Mouse (Mus musculus) kidney, embryonic 14.5 days (tissue): ENCODE data around the gene Arhgdib. TPM values are rescaled to one million over a fixed set of nuclear protein-coding genes. Genes with fewer than 3 reads are reported as not detected.

Source experiments
- ATAC-seq: fragments of 200-750 bp; cut with Nextera tagmentation; 2 replicates; pipeline ENCODE4 v1.8.0; 2017; ENCODE audit warnings: moderate number of reproducible peaks, mild to moderate bottlenecking, moderate TSS enrichment, moderate library complexity; ENCODE audit not compliant: low FRiP score, low TSS enrichment
- H3K27ac ChIP-seq: fragments of 300-500 bp; sonication (generic); 2 replicates; pipeline ENCODE4 v1.5.1; 2014; ENCODE audit warnings: low read depth, mild to moderate bottlenecking, low read length, moderate library complexity, mixed read lengths
- H3K27me3 ChIP-seq: fragments of 300-500 bp; sonication (generic); 2 replicates; pipeline ENCODE4 v1.6.1; 2014; ENCODE audit warnings: mild to moderate bottlenecking, low read length; ENCODE audit not compliant: control insufficient read depth, insufficient read depth
- H3K36me3 ChIP-seq: fragments of 300-500 bp; sonication (generic); 2 replicates; pipeline ENCODE4 v1.6.1; 2014; ENCODE audit warnings: low read length, mixed read lengths; ENCODE audit not compliant: control insufficient read depth, insufficient read depth
- H3K4me1 ChIP-seq: fragments of 300-500 bp; sonication (generic); 2 replicates; pipeline ENCODE4 v1.6.1; 2014; ENCODE audit warnings: low read length, mixed read lengths; ENCODE audit not compliant: control insufficient read depth, insufficient read depth
- H3K4me2 ChIP-seq: fragments of 300-500 bp; sonication (generic); replicated peaks from 2 replicates; pipeline ENCODE4 v1.6.1; 2014; ENCODE audit warnings: low read depth, mild to moderate bottlenecking, low read length
- H3K4me3 ChIP-seq: fragments of 300-500 bp; sonication (generic); 2 replicates; pipeline ENCODE4 v1.5.1; 2014; ENCODE audit warnings: mild to moderate bottlenecking, low read length
- H3K9ac ChIP-seq: fragments of 300-500 bp; sonication (generic); 2 replicates; pipeline ENCODE4 v1.6.1; 2014; ENCODE audit warnings: low read depth, mild to moderate bottlenecking, low read length, moderate library complexity
- H3K9me3 ChIP-seq: fragments of 300-500 bp; sonication (generic); 2 replicates; pipeline ENCODE4 v1.6.1; 2016; ENCODE audit warnings: low read length; ENCODE audit not compliant: control insufficient read depth
- WGBS: fragments of 180-500 bp; shearing (Covaris S2); extraction: QIAGEN DNeasy Blood & Tissue Kit; methylation state at CpG from one replicate; pipeline ENCODE4 v1.1.7; 2014; 5-methylcytosine and 5-hydroxymethylcytosine counted together
- polyA plus RNA-seq: library from polyadenylated mRNA; unstranded; fragments of >200 nt; fragmentation: Nextera tagmentation; extraction: Ambion mirVana; gene quantifications from 2 replicates; pipeline ENCODE4 v1.2.1, GENCODE M21; 2014

The Arhgdib gene
- polyA plus RNA-seq, 1 experiment from 2014 or later, result 60.4 TPM

- no peak overlapping the region for H3K4me3 ChIP-seq
- H3K27me3 ChIP-seq, result no peaks in the 10 kb centered on the region
- H3K27ac ChIP-seq, result no peak overlapping the region
- H3K9ac ChIP-seq, result no peak overlapping the region
- WGBS, result 83% methylated on average over 3 of the region's 3 CpGs
- 0 out of 2 replicates have a peak, but pooled peaks cover 3% of the 10 kb centered on the region for H3K4me1 ChIP-seq
- ATAC-seq, result no peak
- no peaks in the 10 kb centered on the region for H3K36me3 ChIP-seq
- no peaks in the 10 kb centered on the region for H3K9me3 ChIP-seq
- no peak overlapping the region for H3K4me2 ChIP-seq
Observed at GRCm38 (mm10) chr6:136955240-136955639, 13.5 kb upstream of the Arhgdib start.

GRCm38 (mm10) chr6:136954715-136955114, 13.0 kb upstream of the Arhgdib start:
- no peaks in the 10 kb centered on the region for H3K9me3 ChIP-seq
- H3K4me2 ChIP-seq, result no peak overlapping the region
- H3K4me1 ChIP-seq, result 0 out of 2 replicates have a peak, but pooled peaks cover 3% of the 10 kb centered on the region
- no peak overlapping the region for H3K9ac ChIP-seq
- H3K27me3 ChIP-seq, result no peaks in the 10 kb centered on the region
- H3K27ac ChIP-seq, result no peak overlapping the region
- ATAC-seq, result no peak
- WGBS, result 78% methylated on average over 8 of the region's 8 CpGs
- no peak overlapping the region for H3K4me3 ChIP-seq
- H3K36me3 ChIP-seq, result no peaks in the 10 kb centered on the region

GRCm38 (mm10) chr6:136954192-136954591, 12.5 kb upstream of the Arhgdib start:
- no peak for ATAC-seq
- 76% methylated on average over 6 of the region's 6 CpGs for WGBS
- Histone ChIP-seq H3K36me3 (no peaks in the 10 kb centered on the region), H3K9ac (no peak overlapping the region), H3K4me2 (no peak overlapping the region), H3K27me3 (no peaks in the 10 kb centered on the region), H3K9me3 (no peaks in the 10 kb centered on the region), H3K27ac (no peak overlapping the region), H3K4me1 (0 out of 2 replicates have a peak, but pooled peaks cover 3% of the 10 kb centered on the region), H3K4me3 (no peak overlapping the region)

GRCm38 (mm10) chr6:136952930-136953329, 11.2 kb upstream of the Arhgdib start:
- Histone ChIP-seq H3K27ac (no peak overlapping the region), H3K27me3 (no peaks in the 10 kb centered on the region), H3K4me3 (no peak overlapping the region), H3K9ac (no peak overlapping the region), H3K9me3 (no peaks in the 10 kb centered on the region), H3K4me1 (0 out of 2 replicates have a peak, but pooled peaks cover 3% of the 10 kb centered on the region), H3K36me3 (no peaks in the 10 kb centered on the region), H3K4me2 (no peak overlapping the region)
- WGBS, result 90% methylated on average over 9 of the region's 9 CpGs
- ATAC-seq, result no peak

GRCm38 (mm10) chr6:136950171-136950570, 8.5 kb upstream of the Arhgdib start:
- Histone ChIP-seq H3K27ac (no peak overlapping the region), H3K4me3 (no peak overlapping the region), H3K36me3 (no peaks in the 10 kb centered on the region), H3K4me2 (no peak overlapping the region), H3K9ac (no peak overlapping the region), H3K4me1 (no peaks in the 10 kb centered on the region), H3K27me3 (no peaks in the 10 kb centered on the region), H3K9me3 (no peaks in the 10 kb centered on the region)
- 84% methylated on average over 2 of the region's 2 CpGs for WGBS
- no peak for ATAC-seq

- H3K27ac ChIP-seq, result no peak overlapping the region
- no peak overlapping the region for H3K4me3 ChIP-seq
- ATAC-seq, result no peak
- H3K9ac ChIP-seq, result no peak overlapping the region
- H3K36me3 ChIP-seq, result no peaks in the 10 kb centered on the region
- H3K9me3 ChIP-seq, result no peaks in the 10 kb centered on the region
- no peaks in the 10 kb centered on the region for H3K27me3 ChIP-seq
- WGBS, result 54% methylated on average over 4 of the region's 4 CpGs
- H3K4me1 ChIP-seq, result no peaks in the 10 kb centered on the region
- no peak overlapping the region for H3K4me2 ChIP-seq
Observed at GRCm38 (mm10) chr6:136947716-136948115, 6.0 kb upstream of the Arhgdib start.

GRCm38 (mm10) chr6:136946943-136947342, 5.2 kb upstream of the Arhgdib start:
- 56% methylated on average over 9 of the region's 9 CpGs for WGBS
- Histone ChIP-seq H3K4me1 (no peaks in the 10 kb centered on the region), H3K9ac (no peak overlapping the region), H3K27me3 (no peaks in the 10 kb centered on the region), H3K36me3 (no peaks in the 10 kb centered on the region), H3K4me2 (no peak overlapping the region), H3K9me3 (no peaks in the 10 kb centered on the region), H3K4me3 (no peak overlapping the region), H3K27ac (no peak overlapping the region)
- peak; percentile 57; the same call in 1 of the 2 replicates for ATAC-seq

- Histone ChIP-seq H3K9ac (no peak overlapping the region), H3K4me2 (no peak overlapping the region), H3K4me1 (peaks cover 7% of the 10 kb centered on the region; the same call in 1 of the 2 replicates), H3K9me3 (no peaks in the 10 kb centered on the region), H3K27ac (no peak overlapping the region), H3K4me3 (no peak overlapping the region), H3K36me3 (no peaks in the 10 kb centered on the region), H3K27me3 (no peaks in the 10 kb centered on the region)
- ATAC-seq, result no peak
- 72% methylated on average over 5 of the region's 5 CpGs for WGBS
Observed at GRCm38 (mm10) chr6:136946241-136946640, 4.5 kb upstream of the Arhgdib start.

- no peak overlapping the region for H3K4me3 ChIP-seq
- no peak overlapping the region for H3K4me2 ChIP-seq
- H3K9me3 ChIP-seq, result no peaks in the 10 kb centered on the region
- no peaks in the 10 kb centered on the region for H3K27me3 ChIP-seq
- H3K9ac ChIP-seq, result no peak overlapping the region
- no peak for ATAC-seq
- H3K36me3 ChIP-seq, result no peaks in the 10 kb centered on the region
- peaks cover 19% of the 10 kb centered on the region for H3K4me1 ChIP-seq
- 84% methylated on average over 8 of the region's 8 CpGs for WGBS
- H3K27ac ChIP-seq, result no peak overlapping the region
Observed at GRCm38 (mm10) chr6:136944511-136944910, 2.8 kb upstream of the Arhgdib start.
